Mouse (Mus musculus): ENCODE results near the gene Cdkl3.

GRCm38 (mm10) chr11:52003505-52003771, 583 bp upstream of the Cdkl3 start:
- TF ChIP-seq CTCF (IDR thresholded peaks at IDR 0.05; ENCODE audit: low read depth) (no peak), EP300 (IDR thresholded peaks at IDR 0.05; ENCODE audit: low read depth) (no peak)
